Mouse (Mus musculus) cortical plate, adult 2 months (tissue): ENCODE measurements at regions not wholly inside any gene's neighbourhood (a gene's known extent, or its start where the extent isn't known, plus 50 kb on each side); places are given as distances from the start of the nearest gene placed in this dataset.

Source experiments
- CTCF ChIP-seq: fragments of 200-500 bp; IDR thresholded peaks from 2 replicates; pipeline ENCODE4 v1.5.1; 2011; ENCODE audit warnings: mild to moderate bottlenecking, control low read depth, low read length; ENCODE audit not compliant: insufficient read depth; ENCODE audit errors: extremely low read depth
- POLR2A ChIP-seq: fragments of 200-500 bp; IDR thresholded peaks from 2 replicates; pipeline ENCODE4 v1.6.1; 2011; ENCODE audit warnings: mild to moderate bottlenecking, low read length, control low read depth; ENCODE audit not compliant: insufficient read depth; ENCODE audit errors: extremely low read depth

GRCm38 (mm10) chr16:9093593-9093992 lies 263.7 kb downstream of the 1810013L24Rik start:
- no peak for TF ChIP-seq CTCF
- TF ChIP-seq POLR2A: no peak
